Mouse (Mus musculus): ENCODE measurements at regions not wholly inside any gene's neighbourhood (a gene's known extent, or its start where the extent isn't known, plus 50 kb on each side); places are given as distances from the start of the nearest gene placed in this dataset.

DNA sequence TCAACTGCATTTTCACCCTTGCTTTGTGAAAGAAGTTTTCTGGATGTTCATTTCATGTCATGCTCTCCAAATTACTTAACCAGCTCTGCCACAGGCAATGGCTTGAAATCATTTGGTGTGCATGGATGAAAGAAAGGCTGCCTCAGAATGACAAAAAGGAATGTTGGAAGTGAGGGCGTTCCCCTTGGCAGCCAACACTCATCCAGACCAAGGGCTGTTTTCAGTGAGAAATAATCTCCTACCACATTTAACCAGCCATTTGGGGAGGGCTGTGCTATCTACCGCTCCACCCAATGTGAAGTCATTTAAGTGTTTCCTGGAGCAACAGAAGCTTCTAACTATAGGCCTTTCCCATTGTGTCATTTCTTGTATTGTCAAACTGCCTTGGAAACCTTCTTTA, 650.8 kb downstream of the Fat4 start:
- H3K27me3 ChIP-seq (ENCODE audit: control insufficient read depth, insufficient read depth, low read length): no peaks in the 10 kb centered on the region
- WGBS: 90% methylated on average over 2 of the region's 2 CpGs

DNA sequence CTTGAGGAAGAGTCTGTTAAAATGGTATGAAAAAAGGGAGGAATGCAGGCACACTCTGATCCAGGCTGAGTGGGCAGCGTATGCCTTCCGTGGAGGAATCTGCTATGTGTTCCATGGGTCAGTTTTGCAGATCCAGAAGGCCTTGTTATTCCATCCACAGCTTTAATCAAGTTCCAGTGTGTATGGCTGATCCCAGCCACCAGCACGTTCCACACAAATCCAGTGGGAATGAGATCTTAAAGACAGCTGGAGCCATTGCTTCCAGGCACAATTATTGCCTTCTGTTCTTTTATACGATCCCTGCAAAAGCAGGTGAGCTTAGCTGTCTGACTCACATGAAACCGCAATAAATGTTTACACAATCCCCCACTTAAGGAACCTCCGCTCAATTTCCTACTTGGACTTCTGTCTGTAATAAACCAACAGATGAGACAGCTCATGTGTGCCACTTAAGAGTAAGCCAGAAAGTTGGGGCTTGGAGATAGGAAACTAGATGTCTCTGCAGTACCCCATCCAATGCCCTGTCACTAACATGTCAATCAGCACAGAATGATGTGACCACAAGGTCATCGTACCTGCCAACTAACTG, 653.9 kb downstream of the Fat4 start:
- Histone ChIP-seq H3K27me3 (ENCODE audit: control insufficient read depth, insufficient read depth, low read length) (no peaks in the 10 kb centered on the region), H3K27ac (ENCODE audit: insufficient read depth, low read length) (no peak overlapping the region), H3K36me3 (ENCODE audit: control insufficient read depth, insufficient read depth, low read length) (no peaks in the 10 kb centered on the region), H3K4me3 (ENCODE audit: extremely low read depth, insufficient read depth, insufficient read length) (no peak overlapping the region), H3K4me1 (ENCODE audit: control insufficient read depth, insufficient read depth, insufficient read length) (no peaks in the 10 kb centered on the region)
- DNase-seq (ENCODE audit: low read depth in 1 of 2, low spot score in 2 of 2): no peak
- WGBS: 88% methylated on average over 7 of the region's 7 CpGs
- no peak for TF ChIP-seq POLR2A (IDR thresholded peaks at IDR 0.05; ENCODE audit: low read depth, low read length)
- TF ChIP-seq CTCF (IDR thresholded peaks at IDR 0.05; ENCODE audit: extremely low read depth, insufficient read depth, insufficient read length, insufficient replicate concordance): no peak

More for the DNA sequence above, 650.8 kb downstream of the Fat4 start:
- no peak for TF ChIP-seq POLR2A (IDR thresholded peaks at IDR 0.05; ENCODE audit: low read depth, low read length)
- TF ChIP-seq CTCF (IDR thresholded peaks at IDR 0.05; ENCODE audit: extremely low read depth, insufficient read depth, insufficient read length, insufficient replicate concordance): no peak
- Histone ChIP-seq H3K27ac (ENCODE audit: insufficient read depth, low read length) (no peak overlapping the region), H3K4me1 (ENCODE audit: control insufficient read depth, insufficient read depth, insufficient read length) (no peaks in the 10 kb centered on the region), H3K4me3 (ENCODE audit: extremely low read depth, insufficient read depth, insufficient read length) (no peak overlapping the region), H3K36me3 (ENCODE audit: control insufficient read depth, insufficient read depth, low read length) (no peaks in the 10 kb centered on the region)
- DNase-seq (ENCODE audit: low read depth in 1 of 2, low spot score in 2 of 2): no peak

DNA sequence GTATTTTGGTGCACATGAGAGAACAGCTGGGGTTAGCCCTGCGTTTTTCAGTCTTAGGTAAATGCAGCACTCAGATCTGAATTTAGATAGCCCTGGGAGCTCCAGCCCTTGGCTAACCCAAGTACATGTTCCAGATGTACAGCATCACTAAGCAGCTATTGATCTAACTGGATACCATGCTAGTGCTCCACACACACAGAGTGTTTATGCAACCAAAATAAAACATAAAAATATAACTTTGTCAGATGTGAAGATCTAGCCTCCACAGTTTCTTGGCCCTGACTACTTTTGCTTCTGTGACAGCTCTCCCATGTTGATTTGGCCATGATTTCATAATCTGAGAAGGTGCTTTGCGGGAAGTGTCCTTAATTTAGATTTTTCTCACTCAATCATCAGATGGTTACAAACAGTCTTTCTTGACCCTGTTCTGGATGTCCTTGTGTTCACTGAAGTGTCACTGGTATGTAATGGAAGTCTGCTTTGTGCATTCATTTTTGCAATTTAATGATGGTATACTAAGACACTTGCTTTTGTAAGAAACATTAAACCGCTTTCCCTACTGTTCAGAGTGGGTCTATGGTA, 672.8 kb downstream of the Fat4 start:
- no peak overlapping the region for H3K4me3 ChIP-seq (ENCODE audit: extremely low read depth, insufficient read depth, insufficient read length)
- 85% methylated on average over 3 of the region's 3 CpGs for WGBS
- no peak for TF ChIP-seq POLR2A (IDR thresholded peaks at IDR 0.05; ENCODE audit: low read depth, low read length)

DNA sequence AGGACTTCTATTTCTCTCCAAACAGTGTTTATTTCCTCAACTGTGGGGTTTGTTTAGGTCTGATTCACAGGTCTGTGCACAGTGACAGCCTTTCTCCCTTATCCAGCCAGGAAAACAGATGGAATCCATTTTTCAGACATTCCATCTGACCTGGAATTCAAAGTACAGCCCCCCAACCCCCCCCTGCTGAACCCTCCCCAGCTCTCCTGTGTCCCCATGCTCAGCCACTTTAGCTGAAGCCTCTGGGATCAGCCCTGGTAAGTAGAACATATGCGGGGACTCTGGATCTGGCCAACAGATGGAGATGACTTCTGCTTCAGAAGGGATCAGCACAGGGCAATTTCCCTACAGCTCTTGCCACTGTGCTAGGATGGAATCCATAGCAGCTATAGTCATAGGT, 674.2 kb downstream of the Fat4 start:
- 86% methylated on average over 1 of the region's 1 CpGs for WGBS
- TF ChIP-seq CTCF (IDR thresholded peaks at IDR 0.05; ENCODE audit: extremely low read depth, insufficient read depth, insufficient read length, insufficient replicate concordance): no peak
- no peak for TF ChIP-seq POLR2A (IDR thresholded peaks at IDR 0.05; ENCODE audit: low read depth, low read length)
- H3K27ac ChIP-seq (ENCODE audit: insufficient read depth, low read length): no peak overlapping the region
- no peaks in the 10 kb centered on the region for H3K36me3 ChIP-seq (ENCODE audit: control insufficient read depth, insufficient read depth, low read length)
- no peaks in the 10 kb centered on the region for H3K27me3 ChIP-seq (ENCODE audit: control insufficient read depth, insufficient read depth, low read length)
- no peaks in the 10 kb centered on the region for H3K4me1 ChIP-seq (ENCODE audit: control insufficient read depth, insufficient read depth, insufficient read length)
- no peak for DNase-seq (ENCODE audit: low read depth in 1 of 2, low spot score in 2 of 2)
- no peak overlapping the region for H3K4me3 ChIP-seq (ENCODE audit: extremely low read depth, insufficient read depth, insufficient read length)

More for the DNA sequence above, 672.8 kb downstream of the Fat4 start:
- no peak for DNase-seq (ENCODE audit: low read depth in 1 of 2, low spot score in 2 of 2)
- Histone ChIP-seq H3K27ac (ENCODE audit: insufficient read depth, low read length) (no peak overlapping the region), H3K4me1 (ENCODE audit: control insufficient read depth, insufficient read depth, insufficient read length) (no peaks in the 10 kb centered on the region), H3K36me3 (ENCODE audit: control insufficient read depth, insufficient read depth, low read length) (no peaks in the 10 kb centered on the region), H3K27me3 (ENCODE audit: control insufficient read depth, insufficient read depth, low read length) (no peaks in the 10 kb centered on the region)

DNA sequence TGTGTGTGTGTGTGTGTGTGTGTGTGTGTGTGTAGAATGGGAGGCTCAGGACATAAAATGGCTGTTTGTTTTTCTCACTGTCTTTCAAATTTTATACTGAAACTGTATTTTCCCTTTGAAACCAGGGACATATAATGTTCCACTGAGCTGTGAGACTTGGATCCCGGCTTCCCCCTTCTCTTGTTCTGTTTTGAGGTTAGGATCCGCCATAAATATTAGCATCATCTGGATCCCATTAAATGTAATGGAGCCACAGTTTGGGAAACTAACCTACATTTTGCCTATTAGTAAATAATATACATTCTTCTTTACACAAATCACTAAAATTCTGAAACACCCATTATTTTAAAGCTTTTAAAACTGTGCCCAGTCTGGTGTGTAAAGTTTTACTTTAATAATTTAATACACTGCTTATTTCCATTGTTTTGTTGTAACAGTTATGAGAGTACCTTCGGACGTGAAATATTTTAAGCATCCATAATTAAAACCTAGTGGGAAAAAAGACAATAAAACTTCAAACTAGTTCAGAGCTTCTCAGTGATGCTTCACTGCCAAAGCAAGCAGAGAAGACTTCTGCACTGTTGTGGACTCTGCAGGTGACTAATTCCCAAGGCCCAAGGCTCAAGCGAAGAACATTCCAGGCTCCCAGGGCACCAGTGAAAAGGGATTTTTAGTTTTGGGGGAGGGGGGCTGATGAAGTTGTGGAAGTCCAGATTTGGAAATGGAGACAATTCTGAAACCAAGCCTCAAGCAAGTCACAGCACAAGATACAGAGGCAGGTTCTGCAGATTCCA, 684.9 kb downstream of the Fat4 start:
- Histone ChIP-seq H3K36me3 (ENCODE audit: control insufficient read depth, insufficient read depth, low read length) (no peaks in the 10 kb centered on the region), H3K4me1 (ENCODE audit: control insufficient read depth, insufficient read depth, insufficient read length) (no peaks in the 10 kb centered on the region), H3K27ac (ENCODE audit: insufficient read depth, low read length) (no peak overlapping the region), H3K4me3 (ENCODE audit: extremely low read depth, insufficient read depth, insufficient read length) (no peak overlapping the region), H3K27me3 (ENCODE audit: control insufficient read depth, insufficient read depth, low read length) (no peaks in the 10 kb centered on the region)
- no peak for DNase-seq (ENCODE audit: low read depth in 1 of 2, low spot score in 2 of 2)
- TF ChIP-seq CTCF (IDR thresholded peaks at IDR 0.05; ENCODE audit: extremely low read depth, insufficient read depth, insufficient read length, insufficient replicate concordance) (no peak), POLR2A (IDR thresholded peaks at IDR 0.05; ENCODE audit: low read depth, low read length) (no peak)
- 90% methylated on average over 5 of the region's 5 CpGs for WGBS

DNA sequence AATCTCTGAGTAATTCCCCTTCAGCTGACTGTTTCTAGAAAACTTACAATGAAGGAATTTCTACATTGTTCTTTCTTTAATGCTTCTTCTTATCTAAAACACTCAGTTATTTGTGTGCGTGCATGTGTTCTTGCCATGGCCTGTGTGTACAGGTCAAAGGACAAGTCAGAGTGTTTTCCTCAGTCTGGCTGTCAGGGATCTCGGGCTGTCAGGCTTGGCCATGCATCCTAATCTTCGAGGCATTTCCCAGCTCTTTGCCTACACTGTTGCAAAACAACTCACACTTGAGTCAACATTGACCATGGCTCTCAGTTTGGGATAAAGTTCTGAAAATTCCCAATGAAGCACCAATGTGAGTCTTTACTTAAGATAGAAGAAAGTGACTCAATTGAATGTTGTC, 688.5 kb downstream of the Fat4 start:
- no peak for TF ChIP-seq CTCF (IDR thresholded peaks at IDR 0.05; ENCODE audit: extremely low read depth, insufficient read depth, insufficient read length, insufficient replicate concordance)
- TF ChIP-seq POLR2A (IDR thresholded peaks at IDR 0.05; ENCODE audit: low read depth, low read length): no peak
- Histone ChIP-seq H3K4me1 (ENCODE audit: control insufficient read depth, insufficient read depth, insufficient read length) (no peaks in the 10 kb centered on the region), H3K27ac (ENCODE audit: insufficient read depth, low read length) (no peak overlapping the region), H3K4me3 (ENCODE audit: extremely low read depth, insufficient read depth, insufficient read length) (no peak overlapping the region), H3K27me3 (ENCODE audit: control insufficient read depth, insufficient read depth, low read length) (no peaks in the 10 kb centered on the region), H3K36me3 (ENCODE audit: control insufficient read depth, insufficient read depth, low read length) (no peaks in the 10 kb centered on the region)
- no peak for DNase-seq (ENCODE audit: low read depth in 1 of 2, low spot score in 2 of 2)
- 84% methylated on average over 3 of the region's 3 CpGs for WGBS

DNA sequence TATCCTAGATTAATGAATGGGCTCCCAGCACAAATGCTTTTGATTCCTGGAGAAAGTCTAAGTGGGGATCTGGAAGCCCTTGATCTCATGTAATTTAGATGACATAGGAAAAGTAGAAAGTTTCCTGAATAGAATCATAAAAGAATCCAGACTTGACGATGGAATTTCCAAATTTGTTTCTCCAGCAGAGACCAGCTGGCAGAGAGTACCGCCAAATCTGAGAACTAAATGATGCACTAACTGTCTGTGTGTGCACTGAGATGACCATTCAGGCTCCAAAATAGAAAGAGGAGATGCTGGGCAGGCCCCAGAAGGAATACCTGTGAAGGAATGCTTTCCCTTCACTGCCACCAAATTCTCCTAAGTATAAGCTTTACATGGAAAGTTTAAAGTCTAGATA, 704.6 kb downstream of the Fat4 start:
- TF ChIP-seq POLR2A (IDR thresholded peaks at IDR 0.05; ENCODE audit: low read depth, low read length) (no peak), CTCF (IDR thresholded peaks at IDR 0.05; ENCODE audit: extremely low read depth, insufficient read depth, insufficient read length, insufficient replicate concordance) (no peak)
- Histone ChIP-seq H3K4me3 (ENCODE audit: extremely low read depth, insufficient read depth, insufficient read length) (no peak overlapping the region), H3K27ac (ENCODE audit: insufficient read depth, low read length) (no peak overlapping the region), H3K36me3 (ENCODE audit: control insufficient read depth, insufficient read depth, low read length) (no peaks in the 10 kb centered on the region), H3K4me1 (ENCODE audit: control insufficient read depth, insufficient read depth, insufficient read length) (no peaks in the 10 kb centered on the region), H3K27me3 (ENCODE audit: control insufficient read depth, insufficient read depth, low read length) (no peaks in the 10 kb centered on the region)
- WGBS: 84% methylated on average over 2 of the region's 2 CpGs
- no peak for DNase-seq (ENCODE audit: low read depth in 1 of 2, low spot score in 2 of 2)

All from spleen, adult 2 months (tissue).